ENCODE assay signal across 9 mouse cellular contexts in genomic region chr7:16192315-16192714, GRCm38 (mm10). TPM values are rescaled to one million over a fixed set of nuclear protein-coding genes. Genes with fewer than 3 reads are reported as not detected.
DNase-seq lines count a peak whose midpoint lies in the region; ATAC-seq and TF ChIP-seq lines count a peak whose summit lies in the region.
"Had no signal": no experiment of that assay in that cellular context is flagged by ENCODE, and none has a peak within 500 bp of the region (broad histone marks: within the 10 kb centered on the region; RNA-seq: fewer than 3 reads in every experiment).

No protein-coding gene starts in this region.

- intact Hi-C loops in heart, adult 2 months (cut with DNase I): loop anchor here (1.0 to 2.0 kb wide), 2 partner anchors 71 to 134 kb away; no protein-coding TSS in a partner anchor
- intact Hi-C loops in gastrocnemius, postnatal 14 days (cut with DNase I; ENCODE audit: low total_unique reads): loop anchor here (2.0 kb wide), 1 partner anchor 70 kb away; no protein-coding TSS in a partner anchor

- peak; percentile 73 for TF ChIP-seq CTCF in heart, adult 2 months (IDR thresholded peaks at IDR 0.05)

- no peaks in the 10 kb centered on the region for H3K9me3 ChIP-seq in heart, embryonic 11.5 days (replicated peaks; ENCODE audit: control insufficient read depth, low read length)

- DNase-seq in heart, adult 2 months: peak; percentile 69 to 82
- peak; percentile 58 for DNase-seq in gastrocnemius, postnatal 14 days
- peak; percentile 82 for DNase-seq in kidney, adult 9 months
- peak; percentile 76 for DNase-seq in liver
- DNase-seq in spleen, postnatal 4 days (ENCODE audit: low spot score in 2 of 2): peak; percentile 75 to 91

- no peak for TF ChIP-seq POLR2A in heart, adult 2 months (IDR thresholded peaks at IDR 0.05; ENCODE audit: insufficient read depth, low read depth, low read length)

- no peak overlapping the region for H3K9ac ChIP-seq in heart, adult 2 months (ENCODE audit: low read depth, low read length)
- no peak overlapping the region for H3K9ac ChIP-seq in heart, embryonic 11.5 days (ENCODE audit: low read depth, low read length)

- no peak overlapping the region for H3K4me3 ChIP-seq in heart, adult 2 months
- H3K4me3 ChIP-seq in heart, embryonic 11.5 days (ENCODE audit: low read depth, low read length): no peak overlapping the region

- no peaks in the 10 kb centered on the region for H3K79me2 ChIP-seq in heart, adult 2 months (replicated peaks; ENCODE audit: control insufficient read depth, insufficient read depth, low read length)

- peaks cover 1% of the 10 kb centered on the region; the same call in 1 of the 2 replicates for H3K4me1 ChIP-seq in heart, adult 2 months (ENCODE audit: control insufficient read depth, insufficient read depth, low read length)
- peaks cover 3% of the 10 kb centered on the region; the same call in 1 of the 2 replicates for H3K4me1 ChIP-seq in heart, embryonic 11.5 days (ENCODE audit: control insufficient read depth, insufficient read depth, low read length)

- no peaks in the 10 kb centered on the region for H3K36me3 ChIP-seq in heart, adult 2 months (ENCODE audit: control insufficient read depth, insufficient read depth, low read length)
- H3K36me3 ChIP-seq in heart, embryonic 11.5 days (ENCODE audit: control insufficient read depth, insufficient read depth, low read length): 0 out of 2 replicates have a peak, but pooled peaks cover 4% of the 10 kb centered on the region

- H3K27ac ChIP-seq in heart, adult 2 months: no peak overlapping the region
- H3K27ac ChIP-seq in heart, embryonic 11.5 days (ENCODE audit: low read depth, low read length): no peak overlapping the region

- H3K4me2 ChIP-seq in heart, embryonic 11.5 days: no peak overlapping the region

- TF ChIP-seq EP300 in heart, adult 2 months (IDR thresholded peaks at IDR 0.05; ENCODE audit: insufficient read depth, low read depth, low read length): 0 out of 2 replicates have a peak, but pooled peaks have one; percentile 16

- H3K27me3 ChIP-seq in heart, adult 2 months (ENCODE audit: control insufficient read depth, insufficient read depth, low read length): no peaks in the 10 kb centered on the region
- no peaks in the 10 kb centered on the region for H3K27me3 ChIP-seq in heart, embryonic 11.5 days (ENCODE audit: control insufficient read depth, insufficient read depth, low read length)

- no peak for ATAC-seq in heart, embryonic 11.5 days (replicated peaks; ENCODE audit: insufficient number of reproducible peaks, low FRiP score, low TSS enrichment)
- peak; percentile 84 for ATAC-seq in common myeloid progenitor, adult 5-6 weeks (replicated peaks; ENCODE audit: low read depth, poor library complexity, severe bottlenecking)
- ATAC-seq in monocyte, adult 5-6 weeks (replicated peaks; ENCODE audit: insufficient number of reproducible peaks, low FRiP score, low TSS enrichment, poor library complexity, severe bottlenecking): peak; percentile 50
- ATAC-seq: Patski had no signal

- WGBS in heart, adult 2 months: 17% methylated on average over 5 of the region's 5 CpGs
- 18% methylated on average over 5 of the region's 5 CpGs for WGBS in heart, embryonic 11.5 days (ENCODE audit: insufficient replicate concordance)

RNA-seq across cellular contexts. Expression of gene Meis3, which starts 17.4 kb away (rescaled TPM):
- 1 to 10 TPM; 4.3 to 4.6 TPM for total RNA-seq in heart, adult 2 months (2021)
- polyA plus RNA-seq in heart, adult 2 months (2012; rRNA removed): 7.4 and 8.7 TPM in 2 replicates
- polyA plus RNA-seq in heart, embryonic 11.5 days (2014; fragmentation: Nextera tagmentation; extraction: Ambion mirVana): 19.7 and 22.8 TPM in 2 replicates
- total RNA-seq in common myeloid progenitor, adult 5-6 weeks (2017): not detected in 2 replicates
- 1 to 10 TPM; 2.5 to 3.1 TPM for total RNA-seq in gastrocnemius, postnatal 14 days (2021)
- total RNA-seq in monocyte, adult 5-6 weeks (2017): 3.0 to 15.5 TPM (median 6.4 TPM) in 3 replicates

RNA-seq across cellular contexts. Expression of gene Dhx34, which starts 29.5 kb away (rescaled TPM):
- 1 to 10 TPM; 6.1 to 8.9 TPM for total RNA-seq in heart, adult 2 months (2021)
- 13.2 and 15.8 TPM in 2 replicates for polyA plus RNA-seq in heart, adult 2 months (2012; rRNA removed)
- polyA plus RNA-seq in heart, embryonic 11.5 days (2014; fragmentation: Nextera tagmentation; extraction: Ambion mirVana): 7.4 and 7.8 TPM in 2 replicates
- 4.5 and 9.2 TPM in 2 replicates for total RNA-seq in common myeloid progenitor, adult 5-6 weeks (2017)
- total RNA-seq in gastrocnemius, postnatal 14 days (2021): 1 to 10 TPM; 4.2 to 4.6 TPM
- total RNA-seq in monocyte, adult 5-6 weeks (2017): 7.7 to 12.4 TPM (median 10.4 TPM) in 3 replicates

RNA-seq across cellular contexts. Expression of gene C5ar2, which starts 51.6 kb away (rescaled TPM):
- 1 to 10 TPM; 1.4 to 1.6 TPM for total RNA-seq in heart, adult 2 months (2021)
- polyA plus RNA-seq in heart, adult 2 months (2012; rRNA removed): 1.1 and 1.3 TPM in 2 replicates
- polyA plus RNA-seq in heart, embryonic 11.5 days (2014; fragmentation: Nextera tagmentation; extraction: Ambion mirVana): 0.21 and 0.34 TPM in 2 replicates
- 1.1 and 3.1 TPM in 2 replicates for total RNA-seq in common myeloid progenitor, adult 5-6 weeks (2017)
- total RNA-seq in gastrocnemius, postnatal 14 days (2021): under 1 TPM; 0.20 to 0.27 TPM
- 2.9 to 8.0 TPM (median 7.0 TPM) in 3 replicates for total RNA-seq in monocyte, adult 5-6 weeks (2017)
- polyA plus RNA-seq: Patski had no signal
